Mouse (Mus musculus) cerebellum, postnatal 10 days (tissue): ENCODE results near the gene Ndufv1.
"Not testable (repeated sequence)": the region's sequence is repeated elsewhere in the genome, so short reads cannot be mapped to it uniquely, and the experiment has no call there.

Source experiments
- DNase-seq, 2 experiments: peaks; one replicate each; pipeline ENCODE4 v3.0.0; 2021; ENCODE audit warnings: mixed read lengths in 2 of 2

Gene Ndufv1

DNA sequence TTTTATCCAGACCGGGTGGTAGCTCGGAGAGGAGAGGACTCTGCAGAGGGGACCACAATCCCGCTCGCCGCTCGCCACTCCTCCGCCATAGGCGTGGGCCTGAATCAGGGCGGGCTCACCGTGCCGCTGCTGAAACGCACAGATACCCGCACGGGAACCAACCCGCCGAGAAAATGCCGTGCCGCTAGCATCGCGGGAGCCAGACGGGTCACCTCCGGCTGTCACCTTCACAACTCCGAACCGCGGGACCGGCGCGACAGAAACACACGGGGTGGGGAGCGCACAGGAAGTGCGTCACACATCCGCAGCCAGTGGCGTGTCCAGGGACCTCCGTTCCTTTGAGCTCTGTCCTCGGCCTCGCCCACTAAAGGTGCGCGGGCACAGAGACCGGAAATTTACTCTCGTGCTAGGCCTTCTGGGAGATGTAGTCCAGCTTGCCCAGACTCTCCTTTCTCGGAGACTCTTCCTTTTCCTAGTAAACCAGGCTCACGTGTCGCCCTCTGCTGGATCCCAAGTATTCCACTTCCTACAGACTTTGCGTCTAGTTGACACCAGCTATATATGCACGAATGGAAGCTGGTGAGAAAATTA lies at the start of gene Ndufv1:
Gene Ndufv1 (minus strand): TSS at position 375 of the 591 bp plus-strand sequence.
- DNase-seq, result peak; percentile 97

DNA sequence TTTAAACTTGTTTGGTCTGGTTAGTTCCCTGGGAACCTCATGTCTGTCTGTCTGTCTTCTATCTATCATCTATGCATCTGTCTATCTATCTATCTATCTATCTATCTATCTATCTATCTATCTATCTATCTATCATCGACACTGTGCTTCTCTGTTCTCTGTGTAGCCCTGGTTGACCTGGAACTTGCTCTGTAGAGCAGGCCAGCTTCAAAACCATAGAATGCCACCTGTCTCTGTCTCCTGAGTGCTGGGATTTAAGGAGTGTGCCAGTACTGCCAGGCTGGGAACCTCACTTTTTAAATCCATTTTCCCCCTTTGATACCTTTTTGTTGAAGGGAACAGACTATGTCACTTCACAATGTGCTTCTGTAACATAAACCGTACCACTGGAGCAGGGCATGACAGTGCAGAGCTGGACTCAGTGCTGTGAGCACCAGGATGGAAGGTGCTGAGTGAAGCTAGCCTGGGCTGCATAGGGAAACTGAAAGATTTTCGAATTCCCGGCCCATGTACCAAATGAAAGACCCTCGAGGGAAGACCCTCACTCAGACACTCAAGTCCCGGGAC lies 48.4 kb upstream of the Ndufv1 start:
- DNase-seq, result no peak

DNA sequence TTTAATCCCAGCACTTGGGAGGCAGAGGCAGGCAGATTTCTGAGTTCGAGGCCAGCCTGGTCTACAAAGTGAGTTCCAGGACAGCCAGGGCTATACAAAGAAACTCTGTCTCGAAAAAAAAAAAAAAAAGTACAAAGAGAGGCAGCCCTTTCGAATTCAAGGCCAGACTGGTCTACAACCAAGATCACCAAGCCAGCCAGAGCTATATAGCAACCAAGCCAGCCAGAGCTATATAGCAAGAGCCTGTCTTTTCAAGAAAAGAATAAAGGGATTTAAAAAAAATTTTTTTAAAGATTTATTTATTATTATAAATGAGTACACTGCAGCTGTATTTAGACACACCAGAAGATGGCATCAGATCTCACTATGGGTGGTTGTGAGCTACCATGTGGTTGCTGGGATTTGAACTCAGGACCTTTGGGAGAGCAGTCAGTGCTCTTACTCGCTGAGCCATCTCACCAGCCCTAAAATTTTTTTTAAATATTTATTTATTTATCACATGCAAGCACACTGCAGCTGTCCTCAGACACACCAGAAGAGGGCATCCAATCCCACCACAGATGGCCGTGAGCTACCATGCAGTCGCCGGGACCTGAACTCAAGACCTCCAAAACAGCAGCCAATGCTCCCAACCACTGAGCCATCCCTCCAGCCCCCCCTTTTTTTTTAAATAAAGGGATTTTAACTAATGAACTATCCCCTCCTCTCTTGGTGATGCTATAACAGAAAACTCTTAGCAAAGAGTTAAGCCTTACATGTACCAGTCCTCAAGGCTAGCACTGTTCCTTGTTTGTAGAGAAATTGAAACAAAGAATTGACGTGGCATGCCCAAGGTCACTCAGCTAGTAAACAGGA lies 47.7 kb upstream of the Ndufv1 start:
- DNase-seq, result not testable (repeated sequence)

DNA sequence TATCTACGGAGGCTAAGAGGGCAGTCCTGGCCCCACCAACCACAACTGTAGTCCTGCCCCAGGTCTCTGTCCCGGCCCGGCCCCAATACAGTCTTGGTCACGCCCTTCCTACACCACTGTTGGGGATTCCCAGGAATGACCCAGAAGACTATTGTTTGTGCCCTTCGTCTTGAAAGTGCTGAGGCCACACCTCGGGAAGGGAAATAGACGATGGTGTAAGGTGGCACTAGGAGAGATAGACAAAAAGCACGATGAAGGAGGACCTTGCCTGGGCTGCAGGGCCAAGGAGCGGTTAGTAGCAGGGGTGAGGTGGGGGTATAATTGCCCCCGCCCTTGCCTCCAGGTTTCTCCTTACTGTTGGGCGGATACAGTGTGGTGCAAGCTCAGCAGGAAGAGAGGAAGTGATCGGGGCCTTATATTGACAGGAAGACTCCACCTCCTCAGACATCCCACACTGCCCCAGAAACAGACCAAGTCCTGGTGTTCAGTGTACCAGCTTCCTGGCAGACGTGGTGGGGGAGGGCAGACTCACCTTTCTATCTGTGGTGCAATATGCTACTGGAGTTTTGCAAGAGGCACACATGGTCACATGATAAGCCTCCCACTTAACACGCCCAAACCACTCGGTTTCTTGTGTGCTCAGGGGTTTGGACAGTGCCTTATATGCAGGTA lies 46.6 kb upstream of the Ndufv1 start, which contains the start of gene Gstp3:
Gene Gstp3 (minus strand): TSS at position 501 of the 672 bp plus-strand sequence.
- no peak for DNase-seq

DNA sequence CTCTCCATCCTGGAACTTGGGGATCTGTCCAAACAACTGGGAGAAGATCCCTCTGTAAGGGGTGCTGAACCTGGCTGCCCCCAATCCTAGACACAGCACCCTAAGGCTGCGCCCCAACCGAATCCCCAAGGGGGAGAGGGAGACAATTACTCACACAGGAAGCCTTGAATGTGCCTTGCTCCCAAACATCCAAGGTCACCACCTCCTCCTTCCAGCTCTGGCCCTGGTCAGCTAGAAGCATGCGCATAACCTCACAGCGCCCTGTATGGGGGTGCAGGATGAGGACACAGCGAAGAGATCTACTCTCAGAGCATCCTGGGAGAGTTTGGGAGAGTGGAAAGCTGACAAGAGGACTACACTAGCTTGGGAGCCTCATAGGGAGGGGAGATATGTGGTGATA lies 46.0 kb upstream of the Ndufv1 start:
- DNase-seq, result no peak

DNA sequence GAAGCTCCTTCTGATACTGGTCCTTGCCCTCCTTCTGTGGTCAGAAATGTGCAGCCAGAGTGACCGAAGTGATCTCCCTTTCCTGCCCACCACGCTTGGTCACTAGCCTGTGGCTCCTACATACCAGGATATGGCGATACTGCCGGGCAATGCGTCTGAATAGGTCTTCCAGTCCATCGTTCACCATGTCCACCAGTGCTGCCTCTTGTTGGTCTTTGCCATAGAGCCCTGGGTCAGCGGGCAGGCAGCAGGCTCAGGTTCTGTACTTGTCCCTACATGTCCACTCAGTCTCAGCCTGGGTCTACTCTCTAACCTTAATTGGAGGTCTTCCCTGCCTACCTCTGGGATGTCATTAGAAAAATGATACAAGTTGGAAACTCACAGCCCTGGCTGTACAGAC lies 45.4 kb upstream of the Ndufv1 start:
- no peak for DNase-seq

DNA sequence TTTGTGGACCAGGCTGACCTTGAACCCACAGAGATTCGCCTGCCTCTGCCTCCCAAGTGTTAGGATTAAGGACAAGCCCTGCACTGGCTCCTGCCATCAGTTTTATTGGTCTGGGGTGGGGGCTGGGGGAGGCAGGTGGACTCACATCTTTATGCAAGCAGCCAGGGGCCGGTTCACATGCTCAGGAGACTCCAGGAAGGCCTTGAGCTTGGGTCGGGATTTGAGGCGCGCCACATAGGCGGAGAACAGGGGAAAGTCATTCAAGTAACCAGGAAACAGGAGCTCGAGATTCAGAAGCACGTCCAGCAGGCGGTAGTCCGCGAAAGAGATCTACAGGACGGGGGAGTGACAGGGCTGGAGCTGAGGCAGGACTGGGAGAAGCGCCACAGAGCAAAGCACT lies 44.8 kb upstream of the Ndufv1 start:
- no peak for DNase-seq

DNA sequence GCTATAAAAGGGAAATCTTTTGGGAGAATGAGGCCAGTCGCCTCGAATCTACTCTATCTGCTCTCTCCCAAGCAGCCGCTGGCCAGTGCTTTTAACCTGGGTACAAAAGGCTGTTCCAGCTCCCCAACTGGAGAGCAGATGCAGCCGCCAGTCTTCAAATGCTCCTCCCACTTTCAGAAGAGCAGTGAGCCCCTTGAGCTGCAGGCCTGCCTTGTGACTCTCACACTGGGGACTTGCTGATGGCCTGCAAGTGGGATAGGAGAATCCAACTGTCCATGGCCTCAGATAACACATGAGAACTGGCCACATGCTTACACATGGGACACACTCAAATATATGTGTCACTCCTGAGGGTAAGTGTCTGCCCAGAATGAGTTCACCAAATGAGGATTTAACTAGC lies 44.1 kb upstream of the Ndufv1 start:
- no peak for DNase-seq

DNA sequence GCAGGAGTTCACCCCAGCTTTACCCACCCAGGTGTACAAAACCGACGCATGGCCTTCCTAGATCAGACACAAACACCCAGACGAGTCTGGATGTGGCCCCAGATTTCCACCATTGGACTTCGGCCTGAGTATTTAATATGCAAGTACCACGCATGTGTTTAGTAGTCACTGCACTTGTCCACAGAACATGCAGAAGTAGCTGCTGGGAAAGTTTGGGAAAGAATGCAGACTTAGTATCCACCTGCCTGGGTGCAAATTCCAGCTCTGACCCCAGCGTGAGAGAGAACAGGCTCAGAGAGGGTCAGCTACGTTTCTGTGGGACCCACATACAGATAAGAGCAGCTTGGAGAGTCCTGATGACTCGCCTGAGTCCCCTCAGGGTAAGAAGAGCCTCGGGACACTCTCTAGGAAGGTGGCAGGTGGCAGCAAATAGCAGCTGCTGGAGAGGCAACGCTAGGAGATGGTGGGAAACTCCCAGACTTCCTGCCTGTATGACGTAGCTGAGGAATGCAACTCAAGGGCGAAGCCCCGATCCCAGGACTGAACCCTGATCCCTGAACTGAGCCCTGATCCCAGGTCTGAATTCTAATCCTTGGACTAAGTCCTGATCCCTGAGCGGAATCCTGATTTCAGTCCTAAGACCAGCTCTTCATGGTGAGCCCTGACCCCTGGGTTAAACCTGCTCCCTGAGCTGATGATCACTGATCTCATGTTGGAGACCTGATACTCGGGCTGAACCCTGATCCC lies 43.5 kb upstream of the Ndufv1 start:
- no peak for DNase-seq

DNA sequence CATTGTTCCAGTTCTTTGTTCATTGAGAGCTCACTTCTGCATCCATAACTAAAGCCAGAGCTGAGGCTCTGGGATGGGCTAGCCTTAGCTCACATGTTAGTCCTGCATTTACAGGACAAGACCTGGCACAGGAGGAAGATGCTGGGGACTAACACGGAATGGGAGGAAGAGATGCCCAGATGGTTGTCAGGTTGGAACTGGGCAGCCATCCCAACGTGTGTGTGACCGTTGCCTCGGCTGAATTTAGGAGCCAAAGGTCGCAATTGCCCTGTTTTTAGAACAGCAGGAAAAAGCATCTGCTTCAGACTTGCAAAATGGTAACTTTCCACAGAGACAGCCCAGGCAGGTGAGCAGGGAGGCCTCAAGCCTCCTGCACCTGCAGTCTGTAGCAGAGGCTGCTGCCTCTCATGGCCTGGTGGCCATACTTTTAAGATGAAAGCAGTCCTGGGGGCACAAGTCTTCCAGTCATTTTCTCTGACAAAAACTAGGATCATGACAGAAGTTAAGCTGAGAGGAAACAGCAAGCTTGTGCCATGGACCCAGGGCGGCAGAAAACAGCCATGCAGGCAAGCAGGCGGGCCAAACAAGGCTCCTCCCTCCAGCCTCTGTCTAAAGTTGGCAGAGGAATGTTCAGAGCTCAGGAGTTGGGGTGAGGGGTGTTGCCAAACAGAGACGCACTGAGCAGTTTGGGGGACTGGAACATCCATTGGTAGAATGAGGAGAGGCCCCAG lies 42.8 kb upstream of the Ndufv1 start:
- peak; percentile 68 to 75 for DNase-seq

DNA sequence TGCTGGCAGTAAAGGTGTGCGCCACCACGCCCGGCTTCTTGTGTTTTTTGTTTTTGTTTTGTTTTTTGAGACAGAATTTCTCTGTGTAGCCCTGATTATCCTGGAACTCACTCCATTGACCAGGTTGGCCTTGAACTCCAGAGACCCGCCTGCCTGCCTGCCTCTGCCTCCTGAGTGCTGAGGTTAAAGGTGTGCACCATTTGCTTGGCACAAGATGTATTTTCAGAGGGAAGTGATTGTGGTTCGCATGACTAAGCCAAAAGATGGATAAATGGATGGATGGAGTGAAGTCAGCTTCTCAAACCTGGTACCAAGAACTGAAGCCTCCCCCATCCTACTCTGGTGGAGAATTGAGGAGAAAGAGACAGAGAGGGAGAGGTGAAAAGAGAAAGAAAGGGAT lies 42.0 kb upstream of the Ndufv1 start:
- DNase-seq, result no peak

DNA sequence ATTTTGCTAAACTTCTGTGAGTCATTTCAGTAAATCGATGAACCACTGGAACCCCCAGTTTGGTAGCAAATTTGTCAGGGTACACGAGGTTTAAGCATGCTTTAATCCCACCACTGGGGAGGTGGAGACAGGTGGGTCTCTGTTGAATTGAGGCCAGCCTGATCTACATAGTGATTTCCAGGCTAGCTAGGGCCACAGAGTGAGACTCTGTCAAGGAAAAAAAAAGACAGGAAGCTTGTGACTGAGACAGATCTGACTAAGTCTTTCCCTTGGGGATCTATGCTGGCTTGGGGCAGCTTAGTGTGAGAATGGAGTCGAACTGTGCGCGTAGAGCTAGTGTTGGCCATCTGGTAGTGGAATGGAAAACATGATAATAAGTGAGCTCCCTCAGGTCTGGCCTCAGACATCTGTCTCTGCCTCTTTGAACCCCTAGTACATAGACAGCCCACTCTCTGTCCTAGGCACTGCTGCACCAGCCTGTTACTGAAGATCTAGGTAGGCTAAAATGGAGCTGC lies 40.0 kb upstream of the Ndufv1 start:
- DNase-seq, result no peak

DNA sequence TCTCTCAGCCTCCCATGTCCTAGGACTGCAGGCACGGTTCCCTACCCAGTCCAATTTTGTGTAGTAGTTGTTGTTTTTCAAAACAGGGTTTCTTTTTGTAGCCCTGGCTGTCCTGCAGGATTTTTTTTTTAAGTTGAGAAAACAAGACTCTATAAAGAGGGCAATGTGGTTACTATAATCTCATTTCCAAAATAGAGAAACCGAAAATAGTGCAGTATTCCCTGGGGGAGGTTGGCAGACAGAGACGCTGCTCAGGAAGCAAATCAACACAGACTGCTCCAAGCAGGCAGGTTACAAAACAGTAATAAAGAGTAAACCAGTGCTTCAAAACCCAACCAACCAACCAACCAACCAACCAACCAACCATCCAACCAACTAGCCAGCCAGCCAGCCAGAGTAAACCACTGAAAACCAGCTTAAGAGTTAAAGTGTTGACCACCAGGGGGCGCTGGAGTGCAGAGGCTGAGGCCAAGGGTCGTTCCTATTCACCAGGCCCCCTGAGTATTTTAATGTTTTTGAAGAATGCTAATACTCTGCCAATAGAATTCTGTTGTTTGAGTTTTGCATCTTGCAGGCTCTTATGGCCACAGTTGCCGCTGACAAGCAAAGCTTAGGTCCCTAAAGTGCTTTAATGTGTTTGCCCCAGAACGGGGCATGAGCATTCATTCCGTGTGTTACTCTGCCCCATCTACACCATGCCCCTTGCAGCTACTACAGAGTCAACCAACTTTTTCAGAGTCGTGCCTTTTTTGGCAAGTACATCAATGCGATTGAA lies 39.3 kb upstream of the Ndufv1 start:
- peak; percentile 86 to 92 for DNase-seq

DNA sequence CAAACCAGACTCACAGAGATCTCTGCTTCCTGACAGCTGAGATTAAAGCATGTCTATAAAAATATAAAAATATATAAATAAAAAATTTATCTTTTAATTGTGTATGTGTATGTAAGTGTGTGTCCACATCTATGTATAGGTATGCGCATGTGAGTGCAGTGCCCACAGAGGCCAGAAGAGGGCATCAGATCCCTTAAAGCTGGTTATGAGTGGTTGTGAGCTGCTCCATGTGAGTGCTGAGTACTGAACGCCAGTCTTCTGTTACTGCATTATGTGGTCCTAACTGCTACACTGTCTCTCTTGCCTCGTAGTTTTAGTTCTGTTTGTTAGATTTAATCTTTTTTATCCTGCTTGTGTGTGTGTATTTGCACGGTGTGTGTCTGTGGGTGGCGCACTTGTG lies 38.4 kb upstream of the Ndufv1 start:
- no peak for DNase-seq

DNA sequence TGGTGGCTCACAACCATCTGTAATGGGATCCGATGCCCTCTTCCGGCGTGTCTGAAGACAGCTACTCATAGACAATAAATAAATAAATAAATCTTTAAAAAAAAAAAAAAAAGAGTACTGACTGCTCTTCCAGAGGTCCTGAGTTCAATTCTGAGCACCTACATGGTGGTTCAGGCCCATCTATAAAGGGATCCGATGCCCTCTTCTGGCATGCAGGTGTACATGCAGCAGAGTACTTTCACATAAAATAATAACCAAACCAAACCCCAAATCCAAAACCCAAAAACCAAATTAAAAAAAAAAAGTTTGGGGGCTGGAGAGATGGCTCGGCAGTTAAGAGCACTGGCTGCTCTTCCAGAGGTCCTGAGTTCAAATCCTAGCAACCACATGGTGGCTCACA lies 36.5 kb upstream of the Ndufv1 start:
- not testable (repeated sequence) for DNase-seq

DNA sequence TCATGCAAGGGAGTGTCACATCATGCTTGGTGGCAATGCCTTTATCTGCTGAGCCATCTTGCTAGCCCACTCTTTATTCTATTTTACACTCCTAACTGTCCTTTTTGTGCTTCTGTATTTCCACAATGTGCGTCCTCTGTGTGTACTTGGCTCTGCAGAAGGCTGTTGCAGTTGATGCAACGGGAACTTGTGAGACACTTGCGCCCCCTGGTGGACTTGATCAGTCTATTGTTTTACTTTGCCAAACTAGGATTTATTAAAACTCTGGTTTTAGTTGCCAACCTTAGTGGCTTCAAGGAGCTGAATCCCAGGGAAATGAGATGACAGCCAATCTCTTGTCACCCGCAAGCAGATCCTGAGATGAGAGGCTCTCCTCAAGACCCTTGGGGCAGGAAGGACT lies 35.3 kb upstream of the Ndufv1 start:
- DNase-seq, result peak; percentile 91 to 95

DNA sequence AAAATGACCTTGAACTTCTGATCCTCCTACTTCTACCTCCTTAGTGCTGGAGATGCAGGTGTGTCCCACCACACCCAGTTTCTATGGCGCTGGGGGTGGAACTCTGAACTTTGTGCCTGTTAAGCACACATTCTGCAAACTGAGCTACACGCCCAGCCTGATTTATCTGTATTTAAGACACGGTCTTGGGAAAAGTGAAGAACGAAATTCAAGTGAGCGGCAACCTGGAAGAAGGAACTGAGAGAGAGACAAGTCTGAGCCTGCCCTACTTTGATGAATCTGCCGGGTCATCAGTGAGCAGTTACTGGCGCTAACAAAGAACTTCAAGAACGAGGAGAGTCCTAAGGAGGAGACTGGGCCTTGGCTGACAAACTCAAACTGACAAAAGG lies 34.3 kb upstream of the Ndufv1 start:
- no peak for DNase-seq

DNA sequence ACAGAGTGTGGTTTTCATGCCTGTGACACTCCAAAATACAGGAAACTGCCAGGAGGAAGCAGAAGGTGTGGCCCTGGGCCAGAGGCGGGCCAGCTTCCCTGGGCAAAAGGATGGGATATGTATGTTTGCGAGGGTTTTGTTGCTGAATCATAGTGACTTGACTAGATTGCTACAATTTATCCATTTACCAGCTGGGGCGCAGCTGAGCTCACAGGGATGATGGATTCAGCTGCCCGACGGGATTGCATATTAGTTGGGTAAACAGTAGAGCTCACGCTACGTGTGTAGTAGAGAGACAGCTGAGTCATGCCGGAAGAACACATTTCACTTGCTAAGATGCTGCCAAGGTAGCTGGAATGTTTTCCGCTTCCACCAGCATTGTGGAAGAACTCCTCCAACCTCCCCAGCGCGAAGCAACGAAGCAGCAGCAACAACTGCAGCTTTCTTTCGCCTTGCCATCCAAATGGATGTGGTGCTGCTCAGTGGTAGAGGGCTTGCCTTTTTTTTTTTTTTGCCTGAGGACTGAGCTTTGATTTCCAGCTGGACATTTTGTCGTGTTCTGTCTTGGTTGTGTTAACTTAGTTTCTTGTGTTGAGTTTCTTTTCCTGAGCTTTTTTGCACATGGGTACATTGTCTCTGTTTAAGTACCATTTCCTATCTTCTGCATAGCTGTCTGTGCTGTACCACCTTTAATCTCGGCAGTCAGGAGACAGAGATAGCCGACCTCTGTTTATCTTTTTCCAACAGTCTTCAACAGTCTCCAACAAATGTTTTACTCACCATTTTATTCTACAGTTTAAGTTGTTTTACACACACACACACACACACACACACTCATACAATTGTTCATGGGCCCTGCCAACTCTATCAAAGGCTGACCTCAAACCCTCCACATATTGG lies 33.6 kb upstream of the Ndufv1 start, which contains the start of gene Gstp2:
Gene Gstp2 (minus strand): TSS at position 58 of the 900 bp plus-strand sequence.
- peak; percentile 82 to 86 for DNase-seq

DNA sequence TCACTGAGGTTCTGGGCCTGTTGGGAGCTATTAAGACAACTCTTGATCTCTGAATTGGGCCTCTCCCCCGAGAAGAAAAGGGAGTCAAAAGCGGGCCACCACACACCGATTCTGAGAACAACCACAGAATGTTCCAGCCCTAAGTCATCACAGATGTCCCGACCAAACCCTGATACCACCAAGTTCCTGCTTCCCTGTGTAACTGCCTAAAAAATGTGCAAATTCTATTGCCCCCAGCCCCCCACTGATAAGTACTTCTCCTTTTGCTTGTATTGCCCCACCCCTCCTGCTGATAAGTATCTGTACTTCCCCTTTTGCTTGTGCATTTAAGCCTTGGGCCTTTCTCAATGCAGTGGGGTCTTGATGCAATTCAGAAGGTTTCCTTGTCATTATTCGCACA lies 31.5 kb upstream of the Ndufv1 start:
- DNase-seq, result not testable (repeated sequence)

DNA sequence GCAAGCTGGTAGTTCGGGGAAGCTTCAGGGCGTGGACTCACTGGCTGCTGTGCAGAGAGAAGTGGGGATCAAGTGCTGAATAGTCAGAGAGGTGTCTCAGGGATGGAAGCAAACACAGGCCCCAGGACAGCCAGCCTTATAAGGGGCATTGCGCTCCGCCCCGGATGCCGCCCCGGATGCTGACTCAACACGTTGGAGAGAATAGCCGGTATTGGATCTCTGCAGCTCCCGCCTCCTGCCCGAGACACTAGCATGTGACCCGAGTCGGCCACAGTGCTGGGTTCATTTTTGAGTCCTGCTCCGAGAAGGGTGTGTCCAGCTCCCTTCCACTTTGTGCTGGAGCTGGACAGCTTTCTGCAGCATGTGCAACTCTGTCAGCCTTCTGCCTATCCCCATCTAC lies 29.5 kb upstream of the Ndufv1 start:
- DNase-seq, result no peak
